In genomic region chr14:99749308-99750305, GRCm38 (mm10) we compare ENCODE assay signal across 18 mouse cellular contexts.
DNase-seq lines count a peak whose midpoint lies in the region; ATAC-seq and TF ChIP-seq lines count a peak whose summit lies in the region.
"Had no signal": no experiment of that assay in that cellular context is flagged by ENCODE, and none has a peak within 500 bp of the region (broad histone marks: within the 10 kb centered on the region; RNA-seq: fewer than 3 reads in every experiment).

No protein-coding gene starts in this region.

- WGBS in forebrain, postnatal 0 days = 19% methylated on average over 12 of the region's 12 CpGs
- WGBS in midbrain, embryonic 13.5 days = 25% methylated on average over 12 of the region's 12 CpGs
- 68% methylated on average over 12 of the region's 12 CpGs for WGBS in heart, embryonic 12.5 days

- no peak overlapping the region for H3K4me2 ChIP-seq in forebrain, postnatal 0 days (ENCODE audit: low read depth)
- H3K4me2 ChIP-seq in midbrain, embryonic 13.5 days (replicated peaks) = no peak overlapping the region
- no peak overlapping the region for H3K4me2 ChIP-seq in heart, embryonic 12.5 days
- H3K4me2 ChIP-seq: embryonic facial prominence, embryonic 15.5 days; limb, embryonic 13.5 days had no signal

- intact Hi-C loops in left cerebral cortex, postnatal 25 days (cut with DNase I) = loop anchor here (5.0 kb wide), 4 partner anchors 62 to 447 kb away; no protein-coding TSS in a partner anchor

- no peak overlapping the region for H3K4me3 ChIP-seq in forebrain, postnatal 0 days (ENCODE audit: low read depth, low read length)
- H3K4me3 ChIP-seq in midbrain, embryonic 13.5 days (replicated peaks) = no peak overlapping the region
- no peak overlapping the region for H3K4me3 ChIP-seq in heart, embryonic 12.5 days
- H3K4me3 ChIP-seq: embryonic facial prominence, embryonic 15.5 days; limb, embryonic 13.5 days had no signal

- H3K27ac ChIP-seq in forebrain, postnatal 0 days (ENCODE audit: low read depth, low read length) = peak overlapping the region; percentile 76
- H3K27ac ChIP-seq in midbrain, embryonic 13.5 days = peak overlapping the region; percentile 78
- H3K27ac ChIP-seq in heart, embryonic 12.5 days (ENCODE audit: poor library complexity, severe bottlenecking) = no peak overlapping the region
- H3K27ac ChIP-seq: embryonic facial prominence, embryonic 15.5 days; limb, embryonic 13.5 days; macrophage had no signal

- ATAC-seq in forebrain, postnatal 0 days = peak; percentile 80
- ATAC-seq in midbrain, embryonic 13.5 days = peak; percentile 70
- no peak for ATAC-seq in heart, embryonic 12.5 days (ENCODE audit: insufficient number of reproducible peaks, low FRiP score)

- no peak for TF ChIP-seq CTCF in forebrain, postnatal 0 days (IDR thresholded peaks at IDR 0.05; ENCODE audit: low read depth)

- H3K9ac ChIP-seq in forebrain, postnatal 0 days = no peak overlapping the region
- H3K9ac ChIP-seq in midbrain, embryonic 13.5 days (replicated peaks) = no peak overlapping the region
- no peak overlapping the region for H3K9ac ChIP-seq in heart, embryonic 12.5 days
- H3K9ac ChIP-seq: embryonic facial prominence, embryonic 15.5 days; limb, embryonic 13.5 days had no signal

- no peaks in the 10 kb centered on the region for H3K9me3 ChIP-seq in forebrain, postnatal 0 days (ENCODE audit: low read length)
- no peaks in the 10 kb centered on the region for H3K9me3 ChIP-seq in midbrain, embryonic 13.5 days
- no peaks in the 10 kb centered on the region for H3K9me3 ChIP-seq in heart, embryonic 12.5 days (replicated peaks)
- H3K9me3 ChIP-seq: embryonic facial prominence, embryonic 15.5 days; limb, embryonic 13.5 days had no signal

- no peaks in the 10 kb centered on the region for H3K27me3 ChIP-seq in forebrain, postnatal 0 days (ENCODE audit: insufficient read depth, low read length)
- no peaks in the 10 kb centered on the region for H3K27me3 ChIP-seq in midbrain, embryonic 13.5 days
- H3K27me3 ChIP-seq in heart, embryonic 12.5 days (replicated peaks) = no peaks in the 10 kb centered on the region
- H3K27me3 ChIP-seq: embryonic facial prominence, embryonic 15.5 days; limb, embryonic 13.5 days had no signal

- no peaks in the 10 kb centered on the region for H3K36me3 ChIP-seq in forebrain, postnatal 0 days (ENCODE audit: insufficient read depth)
- H3K36me3 ChIP-seq in midbrain, embryonic 13.5 days = no peaks in the 10 kb centered on the region
- no peaks in the 10 kb centered on the region for H3K36me3 ChIP-seq in heart, embryonic 12.5 days
- H3K36me3 ChIP-seq: embryonic facial prominence, embryonic 15.5 days; limb, embryonic 13.5 days had no signal

- H3K4me1 ChIP-seq in forebrain, postnatal 0 days (ENCODE audit: insufficient read depth) = peaks cover 21% of the 10 kb centered on the region
- peaks cover 31% of the 10 kb centered on the region for H3K4me1 ChIP-seq in midbrain, embryonic 13.5 days (replicated peaks)
- H3K4me1 ChIP-seq in heart, embryonic 12.5 days (replicated peaks) = no peaks in the 10 kb centered on the region
- H3K4me1 ChIP-seq: limb, embryonic 13.5 days had no signal

- peak; percentile 12 to 48 for DNase-seq in left cerebral cortex, postnatal 25 days (ENCODE audit: low spot score in 2 of 2)
- no peak for DNase-seq in left cerebral cortex, adult 18-20 months (ENCODE audit: low spot score in 2 of 2)
- peak; percentile 62 for DNase-seq in forebrain, postnatal 0 days
- no peak for DNase-seq in embryo, embryonic 9.5 days (ENCODE audit: extremely low spot score)
- no peak for DNase-seq in yolk sac, embryonic 10.5 days (ENCODE audit: low spot score)
- DNase-seq: adrenal gland, adult 8-10 months; cerebellum, postnatal 36 days; heart, adult 18-20 months; heart, postnatal 36 days; kidney, adult 11 months; kidney, postnatal 36 days; layer of hippocampus, postnatal 36 days; thymus, postnatal 36 days had no signal

Comparison
In these comparisons a context has a peak if more than half of its experiments do, and no peak if none do; other contexts are left out.
1. DNase-seq: peak in left cerebral cortex, postnatal 25 days (2 of 2) and forebrain, postnatal 0 days (single experiment); none in left cerebral cortex, adult 18-20 months (0 of 2), embryo, embryonic 9.5 days (single experiment) and yolk sac, embryonic 10.5 days (single experiment).